Mouse (Mus musculus): Measurements from ENCODE around the gene Zfp148. TPM values are rescaled to one million over a fixed set of nuclear protein-coding genes. Genes with fewer than 3 reads are reported as not detected.

The Zfp148 gene
- total RNA-seq, 1 experiment, result 19.5 TPM

GRCm38 (mm10) chr16:33415607-33416006, 35.0 kb downstream of the Zfp148 start:
- Histone ChIP-seq H3K27ac (ENCODE audit: insufficient read depth, low read depth, low read length, poor library complexity, severe bottlenecking) (no peak overlapping the region), H3K4me1 (ENCODE audit: control insufficient read depth in 2 of 2, insufficient read depth in 2 of 2, low read length in 2 of 2, poor library complexity in 1 of 2) (no peaks in the 10 kb centered on the region), H3K9me3 (ENCODE audit: control insufficient read depth, insufficient read depth, low read depth, low read length) (no peaks in the 10 kb centered on the region), H3K4me3 (ENCODE audit: insufficient read depth in 1 of 2, low read depth in 1 of 2, low read length in 2 of 2, poor library complexity in 1 of 2, severe bottlenecking in 1 of 2) (no peak overlapping the region), H3K9ac (ENCODE audit: insufficient read depth, low read depth, low read length, poor library complexity, severe bottlenecking) (no peak overlapping the region), H3K36me3 (ENCODE audit: control insufficient read depth, insufficient read depth, low read length, poor library complexity, severe bottlenecking) (no peaks in the 10 kb centered on the region)
- DNase-seq (ENCODE audit: low read depth, low spot score), result no peak
- in situ Hi-C loops (cut with MboI; ENCODE audit: low sequenced_read_pairs in 2 of 2, unreplicated experiment in 2 of 2), result no loop called here
- TF ChIP-seq ZNF384 (IDR thresholded peaks at IDR 0.05; ENCODE audit: low read depth, low read length) (no peak), MAFK (IDR thresholded peaks at IDR 0.05; ENCODE audit: insufficient read depth, low read depth, low read length) (no peak)

GRCm38 (mm10) chr16:33428327-33428726, 47.7 kb downstream of the Zfp148 start:
- Histone ChIP-seq H3K9me3 (ENCODE audit: control insufficient read depth, insufficient read depth, low read depth, low read length) (no peaks in the 10 kb centered on the region), H3K4me1 (ENCODE audit: control insufficient read depth in 2 of 2, insufficient read depth in 2 of 2, low read length in 2 of 2, poor library complexity in 1 of 2) (peaks cover 3 to 6% of the 10 kb centered on the region in 2 experiments; a peak in 3 of 4 replicates), H3K27ac (ENCODE audit: insufficient read depth, low read depth, low read length, poor library complexity, severe bottlenecking) (no peak overlapping the region; the same call in 1 of the 2 replicates), H3K9ac (ENCODE audit: insufficient read depth, low read depth, low read length, poor library complexity, severe bottlenecking) (no peak overlapping the region), H3K4me3 (ENCODE audit: insufficient read depth in 1 of 2, low read depth in 1 of 2, low read length in 2 of 2, poor library complexity in 1 of 2, severe bottlenecking in 1 of 2) (no peak overlapping the region), H3K36me3 (ENCODE audit: control insufficient read depth, insufficient read depth, low read length, poor library complexity, severe bottlenecking) (peaks cover 5% of the 10 kb centered on the region)
- peak; percentile 56 for DNase-seq (ENCODE audit: low read depth, low spot score)
- TF ChIP-seq MAFK (IDR thresholded peaks at IDR 0.05; ENCODE audit: insufficient read depth, low read depth, low read length) (0 out of 2 replicates have a peak, but pooled peaks have one; percentile 21), ZC3H11A (IDR thresholded peaks at IDR 0.05; ENCODE audit: borderline replicate concordance, low read depth, low read length) (no peak)
- in situ Hi-C loops (cut with MboI; ENCODE audit: low sequenced_read_pairs in 2 of 2, unreplicated experiment in 2 of 2), result no loop called here

- TF ChIP-seq CHD2 (IDR thresholded peaks at IDR 0.05; ENCODE audit: low read depth, low read length) (no peak), ZNF384 (IDR thresholded peaks at IDR 0.05; ENCODE audit: low read depth, low read length) (no peak), ZC3H11A (IDR thresholded peaks at IDR 0.05; ENCODE audit: borderline replicate concordance, low read depth, low read length) (no peak), HCFC1 (IDR thresholded peaks at IDR 0.05; ENCODE audit: borderline replicate concordance, insufficient read depth, low read length) (no peak), MAFK (IDR thresholded peaks at IDR 0.05; ENCODE audit: insufficient read depth, low read depth, low read length) (no peak)
- no peak overlapping the region for H3K9ac ChIP-seq (ENCODE audit: insufficient read depth, low read depth, low read length, poor library complexity, severe bottlenecking)
- H3K9me3 ChIP-seq (ENCODE audit: control insufficient read depth, insufficient read depth, low read depth, low read length), result no peaks in the 10 kb centered on the region
- no peak overlapping the region for H3K27ac ChIP-seq (ENCODE audit: insufficient read depth, low read depth, low read length, poor library complexity, severe bottlenecking)
- H3K36me3 ChIP-seq (ENCODE audit: control insufficient read depth, insufficient read depth, low read length, poor library complexity, severe bottlenecking), result peaks cover 13% of the 10 kb centered on the region
- peaks cover 4 to 6% of the 10 kb centered on the region in 2 experiments for H3K4me1 ChIP-seq (ENCODE audit: control insufficient read depth in 2 of 2, insufficient read depth in 2 of 2, low read length in 2 of 2, poor library complexity in 1 of 2)
- H3K4me3 ChIP-seq (ENCODE audit: insufficient read depth in 1 of 2, low read depth in 1 of 2, low read length in 2 of 2, poor library complexity in 1 of 2, severe bottlenecking in 1 of 2), result no peak overlapping the region
- in situ Hi-C loops (cut with MboI; ENCODE audit: low sequenced_read_pairs in 2 of 2, unreplicated experiment in 2 of 2), result no loop called here
- no peak for DNase-seq (ENCODE audit: low read depth, low spot score)
These were observed 51.0 kb downstream of the Zfp148 start for GRCm38 (mm10) chr16:33431660-33432059.

GRCm38 (mm10) chr16:33441065-33441464, 60.4 kb downstream of the Zfp148 start:
- DNase-seq (ENCODE audit: low read depth, low spot score), result no peak
- TF ChIP-seq CHD2 (IDR thresholded peaks at IDR 0.05; ENCODE audit: low read depth, low read length) (no peak), HCFC1 (IDR thresholded peaks at IDR 0.05; ENCODE audit: borderline replicate concordance, insufficient read depth, low read length) (no peak), MAFK (IDR thresholded peaks at IDR 0.05; ENCODE audit: insufficient read depth, low read depth, low read length) (no peak), ZC3H11A (IDR thresholded peaks at IDR 0.05; ENCODE audit: borderline replicate concordance, low read depth, low read length) (no peak), ZNF384 (IDR thresholded peaks at IDR 0.05; ENCODE audit: low read depth, low read length) (no peak)

GRCm38 (mm10) chr16:33446830-33447229, 66.2 kb downstream of the Zfp148 start:
- Histone ChIP-seq H3K36me3 (ENCODE audit: control insufficient read depth, insufficient read depth, low read length, poor library complexity, severe bottlenecking) (no peaks in the 10 kb centered on the region), H3K9me3 (ENCODE audit: control insufficient read depth, insufficient read depth, low read depth, low read length) (no peaks in the 10 kb centered on the region), H3K4me3 (ENCODE audit: insufficient read depth in 1 of 2, low read depth in 1 of 2, low read length in 2 of 2, poor library complexity in 1 of 2, severe bottlenecking in 1 of 2) (no peak overlapping the region), H3K9ac (ENCODE audit: insufficient read depth, low read depth, low read length, poor library complexity, severe bottlenecking) (no peak overlapping the region), H3K27ac (ENCODE audit: insufficient read depth, low read depth, low read length, poor library complexity, severe bottlenecking) (no peak overlapping the region), H3K4me1 (ENCODE audit: control insufficient read depth in 2 of 2, insufficient read depth in 2 of 2, low read length in 2 of 2, poor library complexity in 1 of 2) (no peaks in the 10 kb centered on the region)
- in situ Hi-C loops (cut with MboI; ENCODE audit: low sequenced_read_pairs in 2 of 2, unreplicated experiment in 2 of 2), result no loop called here
- no peak for DNase-seq (ENCODE audit: low read depth, low spot score)
- TF ChIP-seq HCFC1 (IDR thresholded peaks at IDR 0.05; ENCODE audit: borderline replicate concordance, insufficient read depth, low read length), result no peak
- no peak for TF ChIP-seq MAFK (IDR thresholded peaks at IDR 0.05; ENCODE audit: insufficient read depth, low read depth, low read length)
- no peak for TF ChIP-seq CHD2 (IDR thresholded peaks at IDR 0.05; ENCODE audit: low read depth, low read length)

More at GRCm38 (mm10) chr16:33441065-33441464, 60.4 kb downstream of the Zfp148 start:
- no peak overlapping the region for H3K4me3 ChIP-seq (ENCODE audit: insufficient read depth in 1 of 2, low read depth in 1 of 2, low read length in 2 of 2, poor library complexity in 1 of 2, severe bottlenecking in 1 of 2)
- no peak overlapping the region for H3K9ac ChIP-seq (ENCODE audit: insufficient read depth, low read depth, low read length, poor library complexity, severe bottlenecking)
- H3K4me1 ChIP-seq (ENCODE audit: control insufficient read depth in 2 of 2, insufficient read depth in 2 of 2, low read length in 2 of 2, poor library complexity in 1 of 2), result no peaks in the 10 kb centered on the region
- no peaks in the 10 kb centered on the region for H3K9me3 ChIP-seq (ENCODE audit: control insufficient read depth, insufficient read depth, low read depth, low read length)
- in situ Hi-C loops (cut with MboI; ENCODE audit: low sequenced_read_pairs in 2 of 2, unreplicated experiment in 2 of 2), result no loop called here
- H3K36me3 ChIP-seq (ENCODE audit: control insufficient read depth, insufficient read depth, low read length, poor library complexity, severe bottlenecking), result peaks cover 3% of the 10 kb centered on the region
- H3K27ac ChIP-seq (ENCODE audit: insufficient read depth, low read depth, low read length, poor library complexity, severe bottlenecking), result no peak overlapping the region

Data from ES-E14 (cell line).